In the genomic region with DNA sequence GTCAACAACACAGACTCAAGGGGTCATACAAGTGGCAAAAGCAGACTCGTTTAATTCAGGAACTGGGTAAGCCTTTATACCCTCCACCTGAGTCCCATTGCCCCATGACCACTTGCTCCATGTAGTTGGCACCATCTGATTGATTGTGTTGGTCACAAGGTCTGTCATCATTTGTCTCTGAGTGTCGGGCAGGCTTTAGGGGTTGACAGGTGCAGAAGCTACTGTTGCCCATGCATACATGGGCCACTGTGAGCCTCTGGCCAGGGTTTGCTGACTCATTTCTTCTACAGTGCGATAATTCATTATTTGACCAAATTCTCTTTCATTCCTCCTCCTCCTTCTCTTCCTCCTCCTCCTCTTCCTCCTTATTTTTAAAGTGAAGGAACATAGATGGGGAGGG, we compare ENCODE assay signal across 34 mouse cellular contexts.
"Had no signal": no experiment of that assay in that cellular context is flagged by ENCODE, and none has a peak within 500 bp of the region (broad histone marks: within the 10 kb centered on the region; RNA-seq: fewer than 3 reads in every experiment).

No protein-coding gene starts in this region.

- H3K4me1 ChIP-seq: heart, embryonic 10.5 days; heart, embryonic 12.5 days; heart, embryonic 13.5 days; heart, embryonic 15.5 days; hindbrain, embryonic 10.5 days; hindbrain, embryonic 12.5 days; hindbrain, embryonic 15.5 days; intestine, embryonic 15.5 days; kidney, embryonic 15.5 days had no signal

- H3K9ac ChIP-seq: heart, embryonic 12.5 days; heart, embryonic 13.5 days; heart, embryonic 15.5 days; hindbrain, embryonic 12.5 days; hindbrain, embryonic 13.5 days; hindbrain, embryonic 14.5 days; hindbrain, embryonic 15.5 days; intestine, embryonic 15.5 days; kidney, embryonic 15.5 days had no signal

- H3K4me3 ChIP-seq: heart, embryonic 10.5 days; heart, embryonic 12.5 days; heart, embryonic 13.5 days; heart, embryonic 15.5 days; hindbrain, embryonic 10.5 days; hindbrain, embryonic 12.5 days; hindbrain, embryonic 13.5 days; hindbrain, embryonic 15.5 days; intestine, embryonic 15.5 days; kidney, embryonic 15.5 days; layer of hippocampus, adult 2 months had no signal

- H3K27me3 ChIP-seq: heart, embryonic 12.5 days; heart, embryonic 13.5 days; heart, embryonic 15.5 days; hindbrain, embryonic 12.5 days; hindbrain, embryonic 13.5 days; hindbrain, embryonic 15.5 days; intestine, embryonic 15.5 days; kidney, embryonic 15.5 days had no signal

- ATAC-seq: hindbrain, embryonic 16.5 days; hindbrain, postnatal 0 days; inflammation-experienced regulatory T-cells, adult 6 months; intestine, embryonic 15.5 days; intestine, embryonic 16.5 days; intestine, postnatal 0 days had no signal

- H3K27ac ChIP-seq: heart, embryonic 10.5 days; heart, embryonic 13.5 days; heart, embryonic 15.5 days; hindbrain, embryonic 10.5 days; hindbrain, embryonic 12.5 days; hindbrain, embryonic 13.5 days; hindbrain, embryonic 14.5 days; hindbrain, embryonic 15.5 days; hindbrain, postnatal 0 days; intestine, embryonic 15.5 days; kidney, embryonic 15.5 days; kidney, postnatal 0 days; layer of hippocampus, adult 2 months had no signal

- H3K4me2 ChIP-seq: heart, embryonic 11.5 days; heart, embryonic 12.5 days; heart, embryonic 13.5 days; heart, embryonic 15.5 days; hindbrain, embryonic 12.5 days; hindbrain, embryonic 13.5 days; hindbrain, embryonic 14.5 days; hindbrain, embryonic 15.5 days; intestine, embryonic 15.5 days; kidney, embryonic 15.5 days had no signal

- H3K9me3 ChIP-seq: heart, embryonic 10.5 days; heart, embryonic 12.5 days; heart, embryonic 15.5 days; hindbrain, embryonic 15.5 days; intestine, embryonic 15.5 days; kidney, embryonic 15.5 days had no signal

- DNase-seq: heart, postnatal 10 days; heart, postnatal 14 days; heart, postnatal 36 days; heart, postnatal 4 days; kidney, adult 11 months; kidney, adult 18-20 months; kidney, adult 2 months; kidney, adult 8-10 months; kidney, adult 9 months; kidney, postnatal 10 days; kidney, postnatal 14 days; kidney, postnatal 36 days; kidney, postnatal 4 days; layer of hippocampus, adult 9-11 months; layer of hippocampus, postnatal 36 days had no signal

- H3K36me3 ChIP-seq: heart, embryonic 10.5 days; heart, embryonic 12.5 days; heart, embryonic 13.5 days; heart, embryonic 15.5 days; hindbrain, embryonic 10.5 days; hindbrain, embryonic 12.5 days; hindbrain, embryonic 13.5 days; hindbrain, embryonic 15.5 days; intestine, embryonic 15.5 days; kidney, embryonic 15.5 days had no signal
